Mouse (Mus musculus) heart, postnatal 36 days (tissue): ENCODE measurements around the gene 2310057M21Rik. TPM values are rescaled to one million over a fixed set of nuclear protein-coding genes. Genes with fewer than 3 reads are reported as not detected.

Experiments
- DNase-seq, 2 experiments: peaks; one replicate each; pipeline ENCODE4 v3.0.0; 2021 to 2022
- intact Hi-C: fragments of 180-260 bp; cut with DNase I; formaldehyde crosslinking; loops from one replicate; pipeline ENCODE4 v1.15.1; 2025
- total RNA-seq, 2 experiments: library from RNA; stranded (reverse); gene quantifications; 2 replicates each; pipeline ENCODE4 v1.2.3; 2021

Gene 2310057M21Rik
- total RNA-seq, 2 experiments from 2014 or later: 11.9 to 14.1 TPM

DNA sequence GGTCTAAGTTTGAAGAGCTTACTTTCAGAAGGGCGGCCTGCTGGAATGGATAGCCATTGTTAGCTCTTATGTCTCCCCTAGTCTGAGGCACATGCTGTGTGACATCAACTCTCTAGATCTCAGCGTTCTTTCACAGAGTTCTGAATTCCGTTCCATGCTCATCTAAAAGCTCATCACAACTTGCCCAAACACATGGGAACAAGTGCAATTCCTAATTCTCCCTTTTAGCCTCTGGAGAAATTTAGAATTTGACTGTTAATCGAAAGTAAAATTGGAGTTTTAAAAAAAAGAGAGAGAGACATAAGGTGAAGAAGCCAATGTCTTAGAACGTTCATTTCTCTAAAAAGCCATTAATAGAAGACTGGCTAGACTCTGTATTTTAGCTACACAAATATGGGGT is 33.1 kb downstream of the 2310057M21Rik start, which contains the start of gene Fam24b:
Fam24b (minus strand) TSS at position 101 of the 400 bp plus-strand sequence.
- intact Hi-C loops: no loop called here
- DNase-seq: no peak

DNA sequence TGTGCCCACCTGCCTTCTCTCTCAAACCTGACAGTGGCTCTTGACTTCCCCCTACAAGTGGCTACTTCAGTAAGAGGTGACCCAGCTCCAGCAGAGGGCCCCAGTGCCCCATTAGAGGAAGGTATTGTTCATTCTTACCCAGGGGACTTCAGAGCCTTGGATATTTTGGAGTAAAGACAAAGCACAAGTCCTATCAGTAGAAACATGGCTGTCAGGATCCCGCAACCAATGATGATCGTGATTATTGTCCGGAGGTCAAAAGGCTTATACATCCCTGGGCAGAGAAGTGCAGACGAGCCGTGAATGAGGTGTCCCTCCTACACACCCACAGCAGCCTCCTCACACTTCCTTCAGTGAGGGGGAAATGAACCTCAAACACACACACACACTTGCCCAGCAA is 35.5 kb downstream of the 2310057M21Rik start:
- intact Hi-C loops: no loop called here
- DNase-seq: no peak

DNA sequence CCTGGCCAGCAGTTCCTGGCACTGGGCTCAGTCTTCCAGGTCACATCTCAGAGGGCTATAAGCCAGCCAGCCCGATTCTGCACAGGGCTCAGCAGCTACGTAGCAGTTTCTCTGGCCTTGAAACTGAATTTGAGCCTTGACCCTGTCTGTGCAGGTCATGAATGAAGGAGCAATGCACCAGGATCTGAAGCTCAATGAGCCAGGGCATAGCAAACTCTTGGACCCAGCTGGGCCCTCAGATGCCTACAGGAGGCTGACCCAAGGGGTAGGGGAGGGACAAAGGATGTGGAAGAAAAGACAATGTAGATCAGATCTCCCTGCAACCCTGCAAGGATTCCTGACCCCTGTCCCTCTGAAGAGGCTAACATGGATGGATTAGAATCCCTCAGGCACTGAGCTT is 40.4 kb downstream of the 2310057M21Rik start, which contains the start of gene Cuzd1:
Cuzd1 (minus strand) TSS at position 101 of the 400 bp plus-strand sequence.
- DNase-seq: no peak

DNA sequence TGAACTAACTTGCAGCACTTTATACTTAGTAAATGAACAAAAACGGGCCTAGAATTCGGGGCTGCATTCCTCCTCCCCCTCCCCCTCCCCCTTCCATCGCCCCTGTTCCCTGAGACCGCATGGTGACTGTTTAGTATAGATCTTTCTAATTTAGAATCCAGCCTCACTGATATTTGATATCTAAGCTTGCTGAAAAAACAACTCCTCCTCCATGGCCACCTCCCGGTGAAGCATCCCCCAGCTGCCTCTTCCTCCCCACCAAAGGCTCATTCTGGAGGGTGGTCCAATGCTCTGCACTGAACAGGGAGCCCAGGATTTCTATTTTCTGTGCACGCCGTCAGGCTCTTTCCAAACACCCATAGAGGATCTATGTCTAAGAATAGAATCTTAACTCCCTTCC is 44.2 kb downstream of the 2310057M21Rik start:
- DNase-seq: no peak
- intact Hi-C loops: no loop called here

More for the DNA sequence above, 40.4 kb downstream of the 2310057M21Rik start, which contains the start of gene Cuzd1:
- intact Hi-C loops: no loop called here

DNA sequence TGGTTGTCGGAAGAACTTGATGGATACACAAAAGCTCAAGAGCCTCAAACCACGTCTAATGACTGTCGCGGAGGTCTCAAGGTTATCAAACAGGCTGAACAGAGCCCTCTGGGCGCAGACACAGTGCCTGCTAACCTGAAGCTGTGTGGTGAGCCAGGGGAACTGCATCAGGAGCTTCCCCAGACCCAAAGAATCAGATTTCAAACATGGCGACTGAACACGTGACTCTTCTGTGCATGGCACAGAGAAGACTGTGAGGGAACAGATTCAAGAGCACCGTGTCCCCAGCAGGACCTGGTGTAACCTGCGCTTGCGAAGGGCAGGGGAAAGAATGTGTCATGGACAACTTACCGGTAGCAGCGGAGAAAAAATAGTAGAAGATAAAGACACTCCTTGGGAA is 45.0 kb downstream of the 2310057M21Rik start:
- DNase-seq: no peak
- intact Hi-C loops: no loop called here

DNA sequence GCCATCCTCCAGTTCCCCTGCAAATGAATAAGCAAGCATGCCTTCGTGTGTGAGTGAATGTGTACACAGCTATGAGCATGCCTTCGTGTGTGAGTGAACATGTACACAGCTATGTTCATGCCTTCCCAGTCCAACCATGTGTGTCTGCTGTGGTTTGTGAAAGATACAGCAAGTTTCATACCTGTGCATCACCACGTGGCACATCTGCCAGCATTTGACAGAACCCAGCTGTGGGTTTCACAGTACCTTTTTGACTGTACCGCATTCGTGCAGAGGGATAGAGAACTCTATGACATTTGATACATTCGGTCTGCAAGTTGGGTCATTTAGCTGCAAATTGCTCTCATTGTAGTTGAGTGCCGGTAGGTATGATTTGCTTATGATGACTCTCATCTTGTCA is 48.1 kb downstream of the 2310057M21Rik start:
- intact Hi-C loops: no loop called here
- no peak for DNase-seq

DNA sequence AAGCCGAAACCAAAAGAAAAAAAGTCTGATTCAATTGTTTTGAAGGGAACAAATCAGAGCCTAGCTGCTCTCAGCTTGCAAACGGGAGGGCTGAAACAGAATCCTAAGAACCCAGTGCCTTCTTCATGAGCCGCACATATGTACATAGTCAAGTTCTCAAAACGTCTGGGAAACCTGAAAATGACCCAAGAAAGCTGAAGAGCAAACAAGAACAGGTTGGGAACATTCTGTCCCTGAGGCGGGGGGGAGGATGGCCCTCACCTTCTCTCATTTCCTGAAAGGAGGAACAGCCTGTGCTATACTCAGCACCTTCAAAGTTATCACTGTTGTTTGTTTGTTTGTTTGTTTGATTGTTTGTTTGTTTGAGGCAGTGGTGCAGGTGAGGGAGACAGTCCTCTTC is 55.8 kb downstream of the 2310057M21Rik start:
- intact Hi-C loops: no loop called here
- no peak for DNase-seq

DNA sequence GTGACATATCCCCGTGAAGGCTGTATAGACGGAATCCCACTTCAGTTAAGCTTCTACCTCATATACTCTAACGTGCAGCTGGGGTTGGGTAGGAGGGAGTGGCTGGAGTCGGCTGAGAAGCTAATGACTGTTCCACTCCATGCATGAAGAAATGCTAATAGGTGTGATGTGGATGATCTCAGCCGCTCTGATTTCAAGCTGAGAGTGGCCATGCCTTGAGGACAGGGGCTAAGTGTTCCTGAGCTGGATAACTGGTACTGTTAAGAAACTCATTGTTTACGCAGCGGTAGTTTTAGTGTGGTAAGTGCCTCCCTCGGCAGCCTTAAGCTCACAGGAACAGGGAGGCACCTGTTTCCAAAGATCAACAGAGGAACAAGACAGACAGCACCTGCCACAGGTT is 59.2 kb downstream of the 2310057M21Rik start:
- no peak for DNase-seq
- intact Hi-C loops: no loop called here

DNA sequence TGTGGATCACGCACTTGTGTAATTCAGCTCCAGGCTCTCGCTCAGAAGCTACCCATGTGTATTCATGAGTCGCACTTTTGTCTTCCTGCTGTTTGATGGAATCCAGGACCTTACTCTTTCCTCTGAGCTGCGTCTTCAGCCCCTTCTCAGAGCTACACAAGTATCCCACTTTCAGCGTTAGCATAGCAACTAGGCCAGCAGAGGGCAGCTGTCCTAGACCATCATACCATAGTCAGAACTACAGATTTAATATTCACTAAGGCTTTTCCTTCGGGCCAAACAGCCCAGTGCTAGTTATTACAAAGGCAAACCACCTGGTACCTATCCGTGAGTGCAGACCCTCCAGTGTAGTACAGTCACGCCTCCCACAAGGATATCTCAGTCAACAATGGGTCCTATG is 65.4 kb downstream of the 2310057M21Rik start:
- DNase-seq: no peak
- intact Hi-C loops: no loop called here

Other genes starting within 250 kb of the 2310057M21Rik start
- gene 4933402N03Rik, start 216.4 kb downstream of the 2310057M21Rik start, total RNA-seq: not detected
- 10 to 100 TPM; 12.5 to 14.2 TPM for gene 5430419D17Rik, start 188.4 kb downstream of the 2310057M21Rik start, total RNA-seq
- gene Cuzd1, start 40.5 kb downstream of the 2310057M21Rik start, total RNA-seq: under 1 TPM; 0.33 to 0.38 TPM
- not detected for gene Fam24b, start 33.2 kb downstream of the 2310057M21Rik start, total RNA-seq
- not detected for gene Fam24a, start 28.9 kb downstream of the 2310057M21Rik start, total RNA-seq
- 10 to 100 TPM; 43.1 to 47.8 TPM for gene Pstk, start 8.4 kb upstream of the 2310057M21Rik start, total RNA-seq
- gene Ikzf5, start 47.8 kb upstream of the 2310057M21Rik start, total RNA-seq: 10 to 100 TPM; 34.2 to 37.2 TPM
- 100 to 1,000 TPM; 204 to 213 TPM for gene Acadsb, start 47.8 kb upstream of the 2310057M21Rik start, total RNA-seq
- not detected for gene Hmx3, start 180.1 kb upstream of the 2310057M21Rik start, total RNA-seq
- not detected for gene Hmx2, start 186.0 kb upstream of the 2310057M21Rik start, total RNA-seq
- gene Bub3, start 197.5 kb upstream of the 2310057M21Rik start, total RNA-seq: 10 to 100 TPM; 26.6 to 34.1 TPM